Mouse (Mus musculus): ENCODE data around the gene Nxpe4.
A peak's percentile ranks its signal among the peaks of the same experiment; 100 is the strongest.

Gene Nxpe4

DNA sequence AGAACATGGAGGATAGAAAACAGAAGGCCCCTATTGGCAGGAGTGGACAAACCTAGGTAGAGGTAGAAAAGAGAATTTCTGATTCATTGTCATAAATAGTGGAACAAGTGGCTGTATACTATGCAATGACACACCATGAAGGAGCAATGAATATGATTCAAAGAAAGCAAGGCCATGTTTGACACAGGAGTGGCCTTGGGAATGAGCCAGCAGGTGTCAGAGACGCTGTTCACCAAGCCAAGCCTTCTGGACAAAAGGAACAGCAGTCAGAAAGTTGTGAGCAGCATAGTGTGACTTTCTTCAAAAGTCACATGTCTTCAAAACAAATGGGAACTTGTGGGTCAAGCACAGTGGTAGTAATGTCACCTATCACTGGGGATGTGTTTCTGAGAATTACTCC is 80.0 kb downstream of the Nxpe4 start:
- DNase-seq: no peak

DNA sequence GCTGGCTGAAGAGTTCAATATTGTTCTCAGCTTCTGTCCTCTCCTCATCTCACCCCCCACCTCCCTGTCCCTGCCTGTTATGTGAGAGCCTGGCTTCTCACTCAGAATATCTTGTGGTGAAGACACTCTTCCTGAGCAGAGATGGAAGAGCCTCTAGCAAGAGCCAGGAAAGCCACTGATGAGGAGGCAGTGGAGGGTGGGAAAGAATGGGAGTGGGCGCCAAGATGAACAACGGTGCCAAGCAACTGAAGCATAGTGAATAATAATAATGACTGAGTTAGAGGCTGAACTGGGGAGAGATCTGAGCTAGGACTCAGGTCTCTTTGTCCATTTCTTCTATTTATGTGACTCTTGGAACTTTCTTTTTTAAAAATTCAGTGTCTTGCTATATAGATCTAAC is 80.9 kb downstream of the Nxpe4 start:
- no peak for DNase-seq

DNA sequence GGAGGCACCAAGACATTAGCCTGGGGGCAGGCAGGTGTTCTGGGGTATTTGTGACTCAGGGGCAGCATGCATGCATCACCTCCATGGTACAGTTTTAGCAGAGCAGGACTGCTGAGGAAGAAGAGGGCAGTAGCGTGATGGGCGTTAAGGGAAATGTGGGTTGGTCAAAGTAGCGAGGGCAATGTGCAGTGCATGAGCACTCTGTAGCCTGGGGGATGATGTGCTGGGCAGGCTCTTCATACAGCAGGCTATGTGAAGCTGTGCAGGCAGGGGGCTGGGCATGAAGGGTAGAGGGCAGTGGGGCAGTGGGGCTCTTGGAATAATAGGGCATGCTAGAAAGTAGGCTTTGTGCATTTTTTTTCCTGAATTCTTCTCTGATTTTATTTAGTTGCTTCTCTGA is 82.4 kb downstream of the Nxpe4 start:
- no peak for DNase-seq

DNA sequence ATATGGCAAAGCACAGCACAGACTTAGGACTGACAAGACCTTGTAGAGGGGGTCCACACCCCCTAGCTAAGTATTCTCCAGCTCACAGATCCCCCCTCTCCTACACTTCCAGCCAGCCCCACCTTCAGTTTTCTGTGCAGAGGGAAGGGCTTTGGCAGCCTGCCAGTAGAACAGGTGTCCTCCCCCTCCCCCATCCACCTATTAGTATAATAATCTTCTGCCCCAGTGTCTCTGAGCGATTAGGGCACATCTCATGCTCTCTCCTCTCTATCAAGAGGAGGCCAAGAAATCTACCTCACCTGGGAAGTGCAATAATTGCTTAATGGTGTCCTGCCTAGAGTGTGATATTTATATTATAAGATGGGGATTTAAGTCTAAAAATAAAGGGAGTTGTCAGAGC is 83.7 kb downstream of the Nxpe4 start:
- no peak for DNase-seq

DNA sequence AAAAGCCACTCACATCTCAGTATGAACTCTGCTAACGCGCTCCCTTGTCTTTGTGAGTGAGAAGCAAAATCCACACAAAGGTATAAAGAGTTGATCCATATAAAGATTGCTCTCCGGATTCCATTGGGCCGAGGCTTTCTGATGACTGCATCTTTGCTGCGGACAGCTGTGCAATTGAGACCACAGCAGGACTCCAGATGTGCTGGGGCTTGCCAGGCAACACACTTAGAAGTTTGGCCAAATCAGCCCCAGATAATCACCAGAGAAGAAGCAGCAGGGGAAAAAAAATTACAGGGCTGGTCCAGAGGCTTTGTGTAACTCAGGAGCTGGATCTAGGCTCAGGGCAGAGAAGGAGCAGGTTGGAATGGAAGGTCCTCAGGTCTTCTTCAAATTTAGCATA is 85.5 kb downstream of the Nxpe4 start:
- no peak for DNase-seq

DNA sequence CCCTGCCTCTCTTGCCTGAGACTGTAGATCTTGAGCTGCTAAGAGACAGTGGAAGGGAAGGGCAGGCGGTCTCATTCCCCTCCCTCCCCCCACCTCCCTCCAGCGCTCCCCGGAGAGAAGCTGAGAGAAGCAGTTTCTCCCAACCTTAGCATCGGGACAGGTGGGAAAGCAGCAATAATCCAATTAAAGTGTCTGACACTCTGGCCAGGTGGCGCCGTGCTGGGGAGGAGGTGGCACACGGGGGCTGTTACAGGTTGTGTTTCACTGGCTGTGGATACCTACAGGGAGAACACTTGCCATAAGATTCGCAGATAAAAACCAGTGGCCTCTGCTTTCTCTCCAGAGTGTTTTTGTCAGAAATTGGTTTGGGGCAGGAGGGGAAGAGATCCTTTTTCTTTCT is 90.4 kb downstream of the Nxpe4 start:
- DNase-seq: no peak

DNA sequence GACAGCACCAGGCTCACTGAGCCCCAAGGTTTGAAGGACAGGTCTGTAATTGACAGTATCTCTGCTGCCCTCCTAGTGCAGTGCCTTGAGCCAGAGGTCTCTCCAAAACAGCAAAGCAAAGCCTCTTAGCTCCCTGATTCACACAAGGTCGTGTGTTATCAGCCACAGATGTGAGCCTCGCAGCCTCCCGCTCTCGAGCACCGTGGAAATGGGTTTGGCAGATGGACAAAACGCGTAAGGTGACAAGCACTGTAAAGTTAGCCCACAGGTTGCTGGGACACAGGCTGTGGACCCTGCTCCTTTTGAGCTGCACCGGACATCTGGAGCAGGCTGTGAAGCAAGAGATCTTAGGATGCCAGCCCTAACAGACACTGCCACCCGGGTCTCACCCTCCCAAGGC is 95.2 kb downstream of the Nxpe4 start:
- DNase-seq: no peak

DNA sequence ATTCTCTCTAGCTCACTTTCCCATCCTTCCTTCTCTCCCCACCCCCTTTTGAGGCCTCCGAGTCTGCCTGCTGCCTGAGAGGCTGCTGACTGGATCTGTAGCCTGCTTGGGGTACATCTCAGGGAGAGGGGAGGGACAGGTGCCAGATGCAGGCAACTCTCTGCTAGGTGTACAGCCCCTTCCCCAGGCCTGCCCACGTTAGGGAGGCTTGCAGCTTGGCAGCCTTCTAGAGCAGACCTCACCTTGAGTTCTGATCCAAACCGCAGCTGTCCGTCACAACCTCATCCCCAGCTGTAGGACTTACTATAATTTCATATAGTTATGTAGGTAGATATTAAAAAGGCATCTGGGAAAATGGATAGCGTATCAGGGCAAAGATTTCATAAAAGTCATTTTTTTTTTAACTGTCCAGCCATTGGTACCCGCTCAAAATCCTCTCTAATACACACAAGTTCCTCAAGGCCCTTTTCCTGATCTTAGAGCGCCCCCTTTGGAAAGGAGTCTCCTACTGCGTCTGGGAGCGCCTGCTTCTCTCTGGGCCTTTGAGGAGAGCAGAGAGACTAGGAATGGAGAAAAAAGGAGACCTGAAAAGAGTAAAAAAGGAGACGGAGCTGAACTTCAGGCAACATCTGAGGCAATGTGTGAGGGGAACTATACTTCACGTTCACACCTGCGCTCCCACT is 96.1 kb downstream of the Nxpe4 start:
- peak; percentile 14 for DNase-seq

DNA sequence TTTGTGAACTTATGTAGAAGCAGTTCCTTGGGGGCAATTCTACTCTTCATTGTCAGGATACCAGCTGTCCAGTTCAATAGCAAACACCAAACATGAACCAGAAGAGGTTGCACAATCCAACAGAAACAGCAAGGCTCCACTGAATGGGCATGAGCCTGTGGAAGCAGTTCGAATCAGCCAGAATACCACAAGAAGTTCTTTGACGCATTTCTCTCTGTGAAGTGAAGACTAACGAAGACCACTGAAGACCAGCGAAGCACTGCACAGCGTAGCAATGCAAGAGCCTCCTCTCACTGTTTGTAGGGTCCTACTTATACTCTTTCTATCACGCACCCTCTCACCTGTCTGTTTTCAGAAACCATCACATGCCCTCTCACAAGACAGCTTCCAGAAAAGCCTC is 102.8 kb downstream of the Nxpe4 start:
- no peak for DNase-seq

DNA sequence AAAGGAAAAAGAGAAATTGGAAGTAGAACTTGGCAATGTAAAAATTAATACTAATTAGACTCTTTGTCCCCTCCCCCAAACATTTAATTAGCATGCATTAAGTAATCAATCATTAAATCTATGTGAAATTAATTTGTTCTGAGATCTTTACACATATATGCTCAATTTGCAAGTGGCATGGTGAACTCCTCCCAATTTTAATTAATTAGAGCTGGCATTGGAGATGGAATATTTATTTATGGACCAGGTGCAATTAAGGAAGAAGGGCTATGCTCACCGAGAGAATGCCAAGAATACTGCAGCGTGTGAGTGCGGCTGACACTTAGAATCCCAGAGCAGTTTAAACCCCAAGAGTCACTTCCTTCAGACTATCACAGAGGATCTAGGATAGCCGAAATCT is 103.7 kb downstream of the Nxpe4 start:
- DNase-seq: no peak

DNA sequence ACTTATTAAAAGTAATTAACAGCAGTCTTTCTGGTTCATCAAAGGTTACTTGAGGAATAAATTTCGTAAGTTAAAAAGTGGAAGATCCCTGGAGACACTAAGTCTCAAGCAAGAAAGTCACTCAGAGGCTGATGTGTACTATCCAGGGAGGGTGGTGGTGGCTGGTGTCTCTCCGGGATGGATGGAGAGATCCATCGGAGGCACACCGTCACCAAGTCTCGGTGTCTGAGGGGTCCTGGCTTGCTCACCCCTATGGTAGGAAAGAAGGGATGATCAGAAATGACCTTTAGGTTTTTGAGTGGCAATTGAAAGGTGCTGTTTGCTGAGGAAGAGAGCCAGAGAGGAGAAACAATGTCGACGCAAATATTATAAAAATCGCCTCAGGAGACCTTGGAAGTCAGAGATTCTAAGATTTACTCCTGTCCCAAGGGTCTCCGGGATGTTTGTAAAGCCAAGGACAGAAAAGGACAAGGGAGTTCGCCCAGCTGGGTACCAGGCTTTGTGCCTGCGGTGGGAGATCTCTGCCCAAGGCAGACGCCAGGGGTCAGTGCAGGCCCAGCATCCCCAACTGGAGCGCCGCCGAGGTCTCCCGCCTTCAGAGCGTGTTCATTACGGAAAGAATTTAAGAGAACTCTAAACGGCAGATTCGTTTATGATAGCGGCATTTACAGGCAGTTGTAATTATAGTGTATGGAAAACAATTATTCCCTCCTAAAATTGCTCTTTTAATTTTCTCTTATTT is 104.6 kb downstream of the Nxpe4 start:
- DNase-seq: peak; percentile 60

DNA sequence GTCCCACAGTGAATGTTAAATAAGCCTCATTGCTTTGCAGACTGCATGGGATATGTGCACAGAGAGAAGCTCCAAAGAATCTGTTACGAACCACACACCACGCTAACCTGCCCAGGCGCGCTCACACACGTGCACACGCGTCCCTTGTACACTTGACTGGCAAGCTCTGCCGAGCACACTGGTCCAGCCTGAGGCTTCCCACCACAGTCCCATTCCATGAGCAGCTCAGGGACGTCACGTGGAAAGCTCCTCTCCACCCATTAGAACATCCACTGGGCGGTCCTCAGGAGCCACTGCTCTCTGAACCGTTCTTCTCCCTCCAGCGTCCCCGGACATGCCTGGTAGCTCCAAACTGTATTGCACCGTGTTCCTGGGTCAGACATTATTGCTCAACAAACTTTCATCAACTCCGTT is 105.2 kb downstream of the Nxpe4 start:
- DNase-seq: peak; percentile 35

DNA sequence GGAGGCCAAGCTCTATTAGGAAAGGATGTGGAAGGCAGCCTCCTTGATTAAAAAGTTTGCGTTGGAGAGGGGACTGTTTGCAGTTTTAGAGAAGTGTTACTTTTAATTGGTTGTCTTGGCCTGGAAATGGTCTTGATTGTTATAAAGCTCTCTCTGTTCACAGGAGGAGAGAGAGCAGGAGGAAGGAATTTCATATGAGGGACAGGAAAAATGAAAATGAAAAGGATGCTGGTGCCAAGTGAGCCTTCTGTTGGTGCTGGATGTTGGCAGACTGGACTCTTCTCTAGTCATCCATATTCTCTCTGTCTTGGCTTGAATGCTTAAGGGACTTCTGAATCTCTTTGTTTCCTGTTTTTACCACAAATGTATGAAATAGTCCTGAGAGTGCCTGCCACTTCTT is 106.1 kb downstream of the Nxpe4 start:
- DNase-seq: no peak

DNA sequence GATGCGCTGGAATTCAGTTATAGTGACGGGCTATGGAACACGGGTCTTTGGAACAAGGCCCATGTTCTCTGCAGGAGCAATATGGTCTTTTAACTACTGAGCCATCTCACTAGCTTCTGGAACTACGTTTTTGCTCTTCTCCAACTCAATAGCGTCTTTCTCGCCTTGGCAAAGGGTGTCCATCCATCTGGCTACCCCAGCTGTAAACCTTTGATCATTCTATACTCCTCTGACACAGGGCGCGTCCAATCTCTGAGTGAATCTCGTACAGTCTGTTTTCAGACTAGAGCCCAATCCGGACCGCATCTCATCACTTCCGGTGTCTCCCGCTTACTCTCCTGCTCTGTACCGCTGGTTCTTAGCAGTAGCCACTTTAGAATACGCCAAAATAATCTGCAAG is 115.0 kb downstream of the Nxpe4 start:
- DNase-seq: no peak

DNA sequence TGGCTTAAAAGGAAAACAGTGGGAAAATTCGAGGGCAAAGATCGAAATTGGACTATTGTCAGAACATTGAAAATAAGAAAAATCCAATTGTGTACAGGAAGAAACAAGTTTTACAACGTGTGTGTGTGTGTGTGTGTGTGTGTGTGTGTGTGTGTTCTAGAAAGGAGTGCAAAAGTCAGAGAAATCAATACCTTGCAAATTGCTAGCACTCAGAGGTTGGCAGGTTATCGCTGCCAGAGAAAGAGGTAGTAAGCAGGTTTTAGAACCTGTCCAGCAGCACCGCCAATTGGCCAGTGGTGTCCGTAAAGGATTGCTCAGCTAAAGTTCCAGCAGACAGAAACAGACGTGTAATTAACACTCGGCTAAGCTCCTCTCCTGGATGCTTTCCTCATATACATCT is 122.4 kb downstream of the Nxpe4 start:
- no peak for DNase-seq

DNA sequence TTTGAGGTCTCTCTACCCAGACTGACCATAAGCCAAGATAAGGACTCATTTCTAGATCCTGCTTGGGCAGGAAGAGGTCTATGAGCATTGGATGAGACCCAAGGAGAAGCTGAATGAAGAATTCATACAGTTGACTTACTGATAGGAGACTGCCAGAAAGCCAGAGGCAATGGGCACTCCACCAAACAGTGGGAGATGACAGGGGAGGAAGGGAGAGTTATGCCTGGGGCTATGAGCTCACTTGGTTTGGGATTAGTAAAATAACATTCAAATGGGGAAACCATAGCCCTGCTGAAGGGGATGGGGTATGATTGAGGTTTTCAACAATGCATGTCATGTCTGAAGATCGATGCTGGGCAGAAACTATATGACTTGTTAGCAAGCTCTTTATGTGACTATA is 128.5 kb downstream of the Nxpe4 start:
- DNase-seq: no peak

DNA sequence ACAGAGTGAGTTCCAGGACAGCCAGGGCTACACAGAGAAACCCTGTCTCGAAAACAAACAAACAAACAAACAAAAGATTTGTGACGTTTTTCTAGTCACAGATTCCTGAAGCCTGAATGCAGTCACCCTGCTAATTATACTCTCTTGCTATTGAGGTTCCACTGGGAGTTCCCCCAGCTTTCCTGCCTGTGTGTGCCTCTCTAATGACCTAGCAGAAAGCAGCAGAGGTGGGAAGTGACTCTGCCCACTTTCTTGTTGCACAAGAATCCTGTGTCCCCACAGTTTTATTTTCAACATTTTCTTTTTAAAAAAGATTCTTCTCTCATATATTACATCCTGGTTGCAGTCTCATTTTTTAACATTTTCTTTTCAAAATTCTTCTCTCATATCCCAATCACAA is 132.9 kb downstream of the Nxpe4 start:
- DNase-seq: no peak

DNA sequence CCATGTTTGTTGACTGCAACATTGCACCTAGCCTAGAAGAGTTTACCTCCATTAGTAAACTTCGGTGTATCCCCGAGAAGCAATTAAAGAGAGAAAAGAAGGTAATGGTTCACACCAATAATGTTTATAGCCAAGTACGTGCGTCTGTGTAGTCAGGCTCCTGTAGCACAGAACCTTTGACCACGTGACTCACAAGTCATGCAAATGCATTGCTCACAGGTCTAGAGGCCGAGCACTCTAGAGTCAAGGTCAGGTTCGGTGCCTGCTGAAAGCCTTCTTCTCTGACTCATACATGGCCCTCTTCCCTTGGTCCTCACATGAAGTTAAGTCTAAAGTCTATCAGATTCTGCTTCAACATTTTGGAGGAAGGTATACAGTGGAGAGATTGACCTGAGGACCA is 137.2 kb downstream of the Nxpe4 start:
- no peak for DNase-seq

DNA sequence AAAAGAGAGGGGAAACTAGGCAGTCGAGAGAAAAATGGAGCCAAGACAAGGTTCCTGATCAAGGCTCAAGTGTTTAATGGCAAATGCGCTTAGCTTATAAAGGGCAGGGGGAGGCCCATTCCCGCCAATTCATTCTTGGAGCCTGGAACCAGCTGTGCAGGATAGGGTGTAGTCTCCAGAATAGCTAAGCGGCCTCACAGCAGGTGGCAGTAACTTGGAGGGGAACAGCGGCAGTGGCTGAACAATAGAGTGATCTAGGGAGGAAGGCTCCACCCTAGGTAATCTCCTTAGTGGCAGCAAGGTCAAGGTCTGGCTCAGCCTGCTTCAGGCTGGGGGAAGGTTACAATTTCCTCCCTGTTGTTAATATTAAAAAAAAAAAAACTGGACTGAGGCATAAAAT is 141.7 kb downstream of the Nxpe4 start:
- DNase-seq: peak; percentile 13

DNA sequence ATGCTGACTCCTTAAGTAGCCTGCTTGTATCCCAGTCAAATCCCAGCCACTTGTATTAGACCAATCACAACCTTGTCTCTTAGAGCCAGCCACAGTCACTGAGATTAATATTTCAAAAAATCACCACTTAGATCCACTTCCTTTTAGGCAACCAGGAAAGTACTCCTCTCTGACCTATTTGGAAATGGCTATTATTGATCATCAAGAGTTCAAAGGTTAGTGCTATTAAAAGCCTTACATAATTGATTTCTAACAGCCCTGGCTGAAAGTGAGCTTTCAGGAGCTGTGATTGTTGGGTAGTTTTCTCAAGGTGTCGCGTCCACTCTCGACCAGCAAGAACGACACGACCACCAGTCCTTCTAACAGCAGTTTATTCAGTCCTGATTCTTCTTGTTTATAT is 149.4 kb downstream of the Nxpe4 start:
- DNase-seq: no peak

DNA sequence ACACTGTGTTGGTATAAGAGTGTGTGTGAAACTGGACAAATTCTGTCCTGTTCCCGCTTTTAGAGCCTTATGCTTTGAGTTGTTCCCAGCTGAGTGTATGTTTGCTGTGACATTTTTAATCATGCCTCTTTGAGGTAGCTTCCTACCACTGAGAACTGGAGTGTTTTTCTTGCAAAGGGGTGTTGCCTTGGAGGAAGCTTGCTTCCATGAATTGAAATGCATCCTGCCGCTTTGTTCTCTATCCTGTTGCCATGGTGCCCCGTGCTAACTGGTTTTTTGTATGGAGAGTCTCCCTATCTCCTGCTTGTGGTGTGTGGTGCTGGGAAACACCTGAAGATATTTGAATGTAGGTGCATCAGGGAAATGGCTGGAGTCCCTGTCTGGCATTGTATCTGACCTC is 152.4 kb downstream of the Nxpe4 start:
- DNase-seq: peak; percentile 41

DNA sequence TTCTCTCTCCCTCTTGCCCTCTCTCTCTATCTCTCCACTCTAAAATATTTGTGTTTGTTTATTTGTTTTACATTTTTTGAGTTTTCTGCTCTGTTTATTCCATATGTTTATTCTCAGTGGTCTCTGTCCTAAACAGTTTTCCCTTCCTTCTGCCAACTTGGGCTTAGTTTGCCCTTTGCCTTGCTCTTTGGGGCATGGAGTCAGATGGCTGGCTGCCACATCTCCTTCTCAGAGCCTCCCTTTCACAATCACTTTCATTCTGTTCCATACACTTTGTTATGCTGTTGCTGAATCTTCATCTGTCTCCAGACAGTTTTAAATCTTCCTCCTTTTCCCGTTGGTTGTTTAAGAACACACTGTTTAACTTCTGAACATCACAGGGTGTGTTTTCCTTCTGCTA is 154.0 kb downstream of the Nxpe4 start:
- DNase-seq: no peak

DNA sequence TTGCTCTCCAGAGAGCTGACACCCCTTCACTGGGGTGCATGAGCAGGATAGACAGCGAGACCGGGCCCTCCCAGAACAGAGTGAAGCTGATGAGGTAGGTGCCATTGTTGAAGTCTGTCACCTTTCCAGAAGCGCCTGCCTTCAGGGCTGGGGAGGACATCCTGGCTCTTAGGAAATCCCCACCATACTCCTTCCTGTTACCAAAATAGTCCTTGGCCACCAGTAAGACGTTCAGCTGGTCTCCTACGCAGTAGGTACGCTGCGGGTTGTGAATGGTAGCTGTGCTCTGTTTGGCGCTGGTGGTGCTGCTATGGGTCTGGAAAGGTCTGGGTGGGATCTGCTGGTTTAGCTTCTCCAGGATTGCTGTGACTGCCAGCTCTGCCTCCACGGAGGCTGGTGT is 164.5 kb downstream of the Nxpe4 start:
- DNase-seq: no peak

DNA sequence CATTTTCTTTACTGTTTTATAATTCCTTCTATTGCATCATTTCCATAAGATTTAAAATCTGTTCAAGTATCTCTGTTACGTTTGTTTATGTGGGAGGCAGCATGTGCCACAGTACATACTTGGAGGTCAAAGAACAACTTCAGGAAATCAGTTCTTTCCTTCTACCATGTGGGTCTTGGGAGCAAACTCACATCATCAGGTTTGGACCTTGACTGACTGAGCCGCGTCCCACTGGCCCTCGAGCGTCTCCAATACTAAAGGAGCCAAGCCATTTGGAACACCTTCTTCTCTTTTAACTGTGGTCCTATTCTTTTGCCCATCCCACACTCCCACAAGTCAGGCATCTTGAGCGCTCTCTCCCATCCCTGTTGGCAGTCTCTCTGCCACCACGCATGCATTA is 167.8 kb downstream of the Nxpe4 start:
- no peak for DNase-seq

All from kidney, adult 9 months (tissue).